ENCODE assay signal across 9 mouse cellular contexts in the genomic region with DNA sequence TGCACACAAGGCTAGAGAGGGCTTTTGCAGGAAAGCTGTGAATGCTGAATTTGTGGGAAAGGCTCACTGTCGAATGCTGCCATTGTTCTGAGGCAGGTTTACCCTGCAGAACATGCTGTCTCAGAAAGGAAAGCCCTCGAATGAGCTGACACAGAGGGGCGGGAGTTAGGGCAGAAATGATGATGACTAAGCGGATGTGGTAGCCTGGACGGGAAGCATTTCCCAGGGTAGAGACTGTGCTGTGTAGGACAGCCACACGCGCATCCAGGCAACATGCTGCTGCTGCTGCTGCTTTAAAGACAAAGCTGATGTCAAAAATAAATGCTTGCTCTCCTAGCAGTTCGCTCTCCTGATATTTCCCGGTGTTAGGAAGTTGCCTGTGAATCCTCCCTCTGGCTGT. TPM values are rescaled to one million over a fixed set of nuclear protein-coding genes. Genes with fewer than 3 reads are reported as not detected.
DNase-seq lines count a peak whose midpoint lies in the region; ATAC-seq and TF ChIP-seq lines count a peak whose summit lies in the region.
"Had no signal": no experiment of that assay in that cellular context is flagged by ENCODE, and none has a peak within 500 bp of the region (broad histone marks: within the 10 kb centered on the region; RNA-seq: fewer than 3 reads in every experiment).

No protein-coding gene starts in this region.

- peak; percentile 55 for ATAC-seq in frontal cortex, adult (ENCODE audit: low TSS enrichment)

- no peak for TF ChIP-seq CTCF in bone marrow macrophage, adult 2 months (IDR thresholded peaks at IDR 0.05; ENCODE audit: low read depth, low read length)

- peak overlapping the region; percentile 48 for H3K27ac ChIP-seq in bone marrow macrophage, adult 2 months (ENCODE audit: insufficient read depth, low read depth, low read length)
- H3K27ac ChIP-seq: heart, embryonic 13.5 days had no signal

- no peak overlapping the region for H3K4me3 ChIP-seq in bone marrow macrophage, adult 2 months (ENCODE audit: insufficient read depth, low read length)
- H3K4me3 ChIP-seq: heart, embryonic 13.5 days had no signal

- no peak for TF ChIP-seq POLR2A in bone marrow macrophage, adult 2 months (IDR thresholded peaks at IDR 0.05; ENCODE audit: borderline replicate concordance, low read depth, low read length)

- DNase-seq in frontal cortex, postnatal 14 days (ENCODE audit: low spot score in 2 of 2) = no peak
- peak; percentile 92 for DNase-seq in 416B (ENCODE audit: low read depth)
- peak; percentile 37 for DNase-seq in kidney, postnatal 10 days
- peak; percentile 31 to 34 for DNase-seq in monocyte, adult 2 months (ENCODE audit: low read depth in 1 of 2, low spot score in 2 of 2)
- no peak for DNase-seq in right cerebral cortex, postnatal 25 days
- DNase-seq in layer of hippocampus, adult 9-11 months = no peak

- peaks cover 10% of the 10 kb centered on the region for H3K4me1 ChIP-seq in bone marrow macrophage, adult 2 months (ENCODE audit: control insufficient read depth, insufficient read depth, low read length)

RNA-seq across cellular contexts. Expression of gene Map7, which starts 24.9 kb away (rescaled TPM):
- 0.55 TPM in 1 of 2 replicates, not detected in the other for polyA plus RNA-seq in bone marrow macrophage, adult 2 months (2012; ENCODE audit: insufficient read depth, insufficient read length, missing spikeins)

Comparison
In these comparisons a context has a peak if more than half of its experiments do, and no peak if none do; other contexts are left out.
1. DNase-seq: peak in 416B (single experiment), kidney, postnatal 10 days (single experiment) and monocyte, adult 2 months (2 of 2); none in frontal cortex, postnatal 14 days (0 of 2), right cerebral cortex, postnatal 25 days (single experiment) and layer of hippocampus, adult 9-11 months (single experiment).